Mouse (Mus musculus): ENCODE measurements at regions not wholly inside any gene's neighbourhood (a gene's known extent, or its start where the extent isn't known, plus 50 kb on each side); places are given as distances from the start of the nearest gene placed in this dataset.
A peak's percentile ranks its signal among the peaks of the same experiment; 100 is the strongest.

DNA sequence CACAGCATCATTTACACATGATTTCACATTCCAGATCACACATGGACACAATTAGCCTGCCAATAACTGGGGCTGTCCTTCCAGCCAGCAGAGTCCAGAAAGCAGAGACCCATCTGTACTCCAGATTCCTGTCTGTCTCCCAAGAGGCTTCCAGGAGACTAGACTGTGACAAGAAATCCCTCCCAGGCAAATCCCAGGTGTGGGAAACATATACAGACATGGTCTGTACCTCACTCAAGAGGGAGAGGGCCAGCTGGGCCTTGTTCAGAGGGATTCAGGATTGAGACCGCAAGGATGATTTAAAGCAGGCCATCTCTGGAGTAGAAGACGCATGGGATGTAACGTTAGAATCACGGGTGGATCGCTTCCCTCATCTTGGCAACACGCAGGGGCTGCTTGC is 182.7 kb upstream of the Prr30 start:
- no peak for DNase-seq (ENCODE audit: low spot score in 2 of 2)

DNA sequence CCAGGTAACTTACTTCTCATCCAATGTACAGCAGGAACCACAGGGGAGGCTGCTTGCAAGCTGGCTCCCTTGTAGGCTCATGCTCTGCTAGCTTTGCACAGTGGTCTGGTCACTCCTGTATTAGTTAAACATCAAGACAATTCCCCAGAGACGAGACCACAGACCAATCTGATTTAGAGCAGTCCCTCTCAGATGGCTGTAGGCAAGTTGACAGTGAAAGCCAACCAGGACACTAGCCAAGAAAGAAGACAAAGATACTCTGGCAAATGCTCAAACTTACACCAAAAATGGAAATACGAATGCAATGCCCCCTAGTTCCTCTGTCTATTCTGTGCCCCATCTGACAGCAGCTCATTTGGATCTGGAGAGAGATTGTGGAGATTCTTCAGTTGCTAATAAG is 181.8 kb upstream of the Prr30 start:
- no peak for DNase-seq (ENCODE audit: low spot score in 2 of 2)

GRCm38 (mm10) chr14:101379663-101380006 is 179.5 kb upstream of the Prr30 start:
- no peak for DNase-seq (ENCODE audit: low spot score in 2 of 2)

- DNase-seq (ENCODE audit: low spot score in 2 of 2) = peak in 1 of 2 experiments; percentile 7
Observed at GRCm38 (mm10) chr14:101378965-101379662, 179.0 kb upstream of the Prr30 start.

- DNase-seq (ENCODE audit: low spot score in 2 of 2) = no peak
Observed at GRCm38 (mm10) chr14:101378545-101378944, 178.4 kb upstream of the Prr30 start.

DNA sequence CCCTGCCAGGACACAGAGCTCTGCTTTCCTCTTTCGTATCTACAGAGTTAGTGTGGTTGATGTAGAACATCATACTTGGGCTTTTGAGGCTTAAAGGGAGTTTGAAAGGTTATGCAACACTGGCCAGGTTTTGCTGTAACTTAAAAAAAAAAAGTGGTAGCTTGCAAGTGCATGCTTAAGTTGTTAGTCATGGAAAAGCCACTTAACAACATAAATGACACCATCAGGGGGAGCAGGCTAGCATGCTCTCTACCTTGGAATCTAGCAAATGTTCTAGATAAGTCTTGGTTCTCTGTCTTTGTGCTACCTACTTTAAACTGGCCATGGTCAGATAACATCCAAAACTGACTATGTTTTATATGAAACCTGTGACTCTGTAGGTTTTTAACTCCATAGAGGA is 176.6 kb upstream of the Prr30 start:
- no peak for DNase-seq (ENCODE audit: low spot score in 2 of 2)

- DNase-seq (ENCODE audit: low spot score in 2 of 2) = no peak
Observed at GRCm38 (mm10) chr14:101375833-101376232, 175.7 kb upstream of the Prr30 start.

DNA sequence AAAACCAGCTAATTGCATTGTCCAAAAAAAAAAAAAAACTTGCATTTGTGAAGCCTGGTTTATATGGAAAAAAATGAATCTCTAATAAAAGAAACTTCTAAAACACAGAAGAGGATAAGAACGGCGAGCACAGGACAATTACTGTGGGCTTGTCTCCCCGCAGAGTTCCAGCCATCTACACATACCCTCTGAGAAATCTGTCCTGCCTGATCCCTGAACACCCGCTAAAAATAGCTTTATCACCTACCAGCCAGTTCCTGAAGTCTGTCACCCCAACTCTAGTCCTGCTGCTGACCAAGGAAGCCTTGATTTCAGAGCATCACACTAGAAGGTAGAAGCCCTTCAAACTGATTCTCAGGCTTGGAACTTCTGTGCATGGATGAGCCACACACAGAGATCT is 173.7 kb upstream of the Prr30 start:
- no peak for DNase-seq (ENCODE audit: low spot score in 2 of 2)

DNA sequence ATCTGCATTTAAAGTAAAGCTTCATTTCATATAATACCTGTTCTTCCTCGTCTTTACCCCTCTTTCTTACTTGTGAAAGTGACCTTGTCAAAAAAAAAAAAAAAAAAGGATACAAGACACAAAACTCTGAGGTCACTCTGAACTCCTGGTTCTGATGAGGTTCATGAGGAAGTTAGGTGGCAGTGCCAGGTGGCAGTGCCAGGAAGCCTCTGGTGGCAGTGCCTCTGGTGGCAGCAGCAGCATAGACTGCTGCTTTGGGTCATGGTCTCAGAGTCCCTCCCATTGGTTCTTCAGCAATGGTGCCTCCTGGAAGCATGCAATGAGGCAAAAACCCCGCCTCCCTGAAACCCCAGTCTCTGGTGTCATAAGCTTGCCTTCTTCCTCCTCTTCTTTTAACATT is 159.7 kb upstream of the Prr30 start:
- DNase-seq (ENCODE audit: low spot score in 2 of 2) = no peak

- no peak for DNase-seq (ENCODE audit: low spot score in 2 of 2)
Observed at GRCm38 (mm10) chr14:101353009-101353378, 152.9 kb upstream of the Prr30 start.

DNA sequence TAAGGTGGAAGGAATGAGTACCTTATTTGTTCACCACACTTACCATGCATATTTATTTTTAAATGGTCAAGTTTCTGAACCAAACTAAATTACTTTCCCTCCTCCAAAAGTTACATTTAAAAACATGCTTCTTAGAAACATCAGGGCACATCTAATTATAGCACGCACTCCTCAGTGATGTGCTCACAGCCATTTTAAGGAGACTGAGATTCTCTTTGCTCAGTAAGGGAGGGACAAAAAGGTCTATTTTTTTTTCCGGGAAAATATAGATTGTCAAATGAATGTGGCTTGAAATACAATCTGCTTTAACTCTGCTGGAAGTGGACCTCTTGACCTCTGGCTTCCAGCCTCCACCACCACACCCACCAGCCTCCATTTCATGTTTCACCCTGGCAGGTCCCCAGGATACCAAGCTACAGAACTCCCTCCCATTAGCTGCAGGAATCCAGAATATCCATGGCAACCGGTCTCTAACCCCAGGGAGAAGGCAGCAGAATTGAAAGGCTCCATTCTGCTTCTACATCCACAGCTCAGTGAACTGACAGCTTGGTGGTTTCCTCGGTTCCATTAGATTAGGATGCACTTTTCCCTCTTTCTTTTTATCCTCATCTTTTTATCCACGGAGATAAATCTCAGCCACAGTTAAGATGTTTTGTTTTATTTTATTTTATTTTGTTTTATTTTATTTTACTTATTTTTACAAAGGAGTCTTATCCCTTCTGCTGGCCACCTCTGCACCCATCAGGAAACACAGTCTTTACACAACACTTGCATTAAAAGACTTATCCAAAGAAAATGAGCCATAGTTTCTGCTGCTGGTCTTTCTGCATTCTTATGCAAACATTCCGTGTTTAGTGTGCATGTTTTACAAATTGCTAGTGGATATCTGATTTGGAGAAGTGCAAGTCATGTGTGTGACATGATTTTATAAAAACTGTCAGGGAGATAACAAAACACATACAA is 152.2 kb upstream of the Prr30 start:
- DNase-seq (ENCODE audit: low spot score in 2 of 2) = no peak

DNA sequence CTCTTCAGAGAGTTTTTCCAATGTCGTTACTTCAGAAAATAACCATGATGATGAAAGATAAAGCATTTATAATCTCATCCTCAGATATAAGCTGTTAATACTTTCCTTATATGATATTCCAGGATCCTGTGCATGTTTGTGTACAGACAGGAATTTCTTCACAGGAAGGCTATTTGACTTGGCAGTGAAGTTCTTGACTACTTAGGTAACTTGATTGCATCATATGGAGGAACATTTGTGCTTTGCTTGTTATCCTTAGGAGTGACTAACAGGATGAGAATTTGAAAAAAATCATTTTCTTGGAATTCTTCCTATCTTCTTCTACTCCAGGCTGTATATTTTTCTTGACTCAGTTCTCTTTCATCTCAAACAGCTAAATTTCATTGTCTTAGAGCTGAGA is 140.2 kb upstream of the Prr30 start:
- DNase-seq (ENCODE audit: low spot score in 2 of 2) = no peak

GRCm38 (mm10) chr14:101332015-101332414 is 131.9 kb upstream of the Prr30 start:
- no peak for DNase-seq (ENCODE audit: low spot score in 2 of 2)

DNA sequence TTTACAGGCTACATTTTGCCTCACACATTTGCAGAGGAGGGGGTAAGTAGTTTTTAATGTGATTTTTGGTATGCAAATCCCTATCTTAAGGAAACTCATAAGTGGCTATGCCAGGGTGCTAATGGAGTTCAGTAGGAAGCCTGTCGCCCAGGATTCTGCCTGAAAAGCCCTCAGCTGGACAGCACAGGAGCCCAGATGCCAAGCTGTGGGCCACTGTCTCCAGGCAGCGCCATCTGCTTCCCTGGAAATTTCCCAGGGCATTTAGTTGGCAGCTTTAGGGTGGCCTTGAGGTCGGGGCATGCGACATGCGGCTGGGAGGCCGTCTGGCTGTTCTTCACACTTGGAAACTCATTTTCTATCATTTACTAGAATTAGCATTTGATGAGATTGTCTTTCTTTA is 127.3 kb upstream of the Prr30 start:
- DNase-seq (ENCODE audit: low spot score in 2 of 2) = no peak

DNA sequence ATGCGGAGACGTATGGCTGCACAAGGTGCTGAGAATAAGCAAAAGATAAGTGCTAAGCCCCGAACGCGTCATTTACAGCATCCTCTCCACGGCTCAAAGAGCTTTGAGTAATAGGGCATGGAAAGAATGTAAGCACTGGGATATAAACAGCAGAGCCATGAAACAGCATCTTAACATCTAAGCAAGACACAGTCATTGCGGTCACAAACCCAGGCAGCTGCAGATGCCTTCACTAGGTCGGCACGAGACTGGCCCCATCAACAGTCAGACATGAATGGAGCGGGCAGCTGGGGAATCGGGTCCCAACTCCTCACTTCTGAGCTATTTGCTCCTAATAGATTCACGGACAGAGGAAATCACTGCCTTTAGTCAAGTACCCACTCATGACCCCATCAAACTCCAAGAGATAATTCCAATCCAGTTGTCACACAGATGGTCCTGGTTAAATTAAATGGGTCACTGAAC is 126.4 kb upstream of the Prr30 start:
- no peak for DNase-seq (ENCODE audit: low spot score in 2 of 2)

DNA sequence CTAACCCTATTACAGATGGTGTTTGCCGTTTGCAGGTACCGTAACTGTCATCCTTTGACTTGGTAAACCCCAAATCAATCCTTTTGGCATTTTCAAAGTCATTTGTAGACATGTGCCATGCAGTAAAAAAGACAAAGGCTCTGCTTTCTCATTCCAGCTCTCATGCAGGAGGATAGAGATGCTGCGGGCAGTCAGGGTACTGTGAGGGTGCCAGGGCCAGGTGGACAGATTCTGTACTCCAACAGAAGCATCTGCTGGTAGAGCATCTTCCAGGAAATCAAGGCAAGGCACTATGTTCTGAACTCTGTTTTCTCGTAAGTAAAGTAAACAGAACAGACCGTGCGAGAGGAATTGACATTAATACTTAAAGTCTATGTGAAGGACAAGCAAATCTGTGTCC is 123.2 kb upstream of the Prr30 start:
- DNase-seq (ENCODE audit: low spot score in 2 of 2) = no peak

GRCm38 (mm10) chr14:101307920-101308319 is 107.8 kb upstream of the Prr30 start:
- DNase-seq (ENCODE audit: low spot score in 2 of 2) = no peak

DNA sequence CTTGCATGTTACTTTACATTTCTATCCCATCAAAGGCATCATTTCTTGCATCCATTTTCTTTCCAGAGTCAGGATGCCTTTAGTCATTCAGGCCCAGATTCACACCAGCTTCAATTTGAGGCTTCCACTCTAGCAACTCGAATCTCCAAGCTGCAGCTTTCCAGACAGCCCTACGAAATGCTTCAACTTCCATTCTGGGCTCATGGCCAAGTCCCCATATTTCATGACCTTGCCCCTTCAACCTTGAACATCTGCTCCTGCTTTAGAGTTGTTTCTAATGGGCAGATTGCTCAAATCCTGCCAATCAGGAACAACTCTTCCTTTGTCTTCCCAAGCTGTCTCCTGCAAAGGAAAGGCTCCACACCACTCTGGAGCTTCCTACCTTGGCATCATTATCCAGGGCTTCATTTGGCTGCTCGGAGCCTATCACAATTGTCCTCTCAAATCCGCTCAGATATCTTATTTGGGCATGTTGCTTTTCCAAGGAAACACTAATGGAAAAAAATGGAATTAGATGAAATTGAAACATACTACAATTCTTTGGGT is 104.4 kb upstream of the Prr30 start:
- no peak for DNase-seq (ENCODE audit: low spot score in 2 of 2)

DNA sequence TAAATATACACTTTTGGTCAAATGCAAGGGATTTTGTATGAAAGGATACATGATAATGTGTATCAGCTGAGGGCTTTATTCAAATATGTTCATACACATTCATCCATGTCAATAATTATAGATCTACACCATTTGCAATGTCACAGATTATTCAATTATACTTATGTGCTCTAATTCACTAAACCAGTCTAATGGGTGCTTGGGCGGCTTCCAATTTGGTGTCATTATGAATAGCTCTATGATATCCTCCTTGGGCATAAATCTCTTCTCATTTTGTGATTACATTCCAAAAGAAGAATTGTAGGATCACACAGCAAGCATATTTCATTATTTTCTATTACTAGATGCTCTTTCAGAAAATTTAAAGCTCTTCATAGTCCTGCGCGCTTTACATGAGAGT is 97.7 kb upstream of the Prr30 start:
- DNase-seq (ENCODE audit: low spot score in 2 of 2) = no peak

DNA sequence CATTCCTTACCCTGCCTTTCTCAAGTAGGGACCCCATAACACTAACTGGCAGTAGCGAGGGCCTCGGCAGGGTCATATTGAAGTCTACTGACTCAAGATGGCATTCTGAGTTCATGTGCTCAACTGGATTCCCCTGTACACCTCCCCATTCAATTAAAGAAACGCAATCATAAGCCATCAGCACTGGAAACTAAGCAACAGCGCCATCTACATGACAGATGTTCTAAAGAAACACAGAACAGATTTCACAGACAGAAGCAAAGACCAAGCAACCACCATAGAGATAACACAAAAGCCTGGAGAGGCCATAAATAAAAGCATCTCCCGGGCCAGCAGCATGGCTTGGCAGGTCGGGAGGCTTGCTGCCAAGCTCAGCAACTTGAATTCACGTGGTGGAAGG is 94.6 kb upstream of the Prr30 start:
- DNase-seq (ENCODE audit: low spot score in 2 of 2) = no peak

DNA sequence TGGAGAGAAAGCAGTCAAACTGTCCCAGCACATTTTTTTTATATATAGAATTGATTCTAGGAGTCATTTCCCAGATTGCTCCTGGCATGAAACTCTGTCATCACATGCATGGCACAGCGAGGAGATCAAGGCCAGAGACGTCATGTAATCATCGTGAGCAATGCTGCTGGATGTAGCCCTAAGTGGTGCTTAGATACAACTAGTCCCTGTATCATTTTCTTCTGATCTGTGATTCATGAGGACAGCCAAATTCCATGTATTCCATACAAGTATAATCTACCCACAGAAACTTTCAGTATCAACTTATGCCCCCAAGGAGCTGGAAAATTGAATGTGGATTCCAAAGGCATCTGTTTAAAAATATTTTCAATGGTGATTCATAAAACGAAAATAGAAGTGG is 87.6 kb upstream of the Prr30 start:
- DNase-seq (ENCODE audit: low spot score in 2 of 2) = no peak

GRCm38 (mm10) chr14:101269048-101269789 is 69.1 kb upstream of the Prr30 start:
- DNase-seq (ENCODE audit: low spot score in 2 of 2) = no peak

Data from natural killer cell, adult 2 months (primary cell).